Mouse (Mus musculus) right cerebral cortex, postnatal 14 days (tissue): Measurements from ENCODE around the gene Hist1h3f.
"Not testable (repeated sequence)": the region's sequence is repeated elsewhere in the genome, so short reads cannot be mapped to it uniquely, and the experiment has no call there.

Experiments used
- DNase-seq: peaks from one replicate; pipeline ENCODE4 v3.0.0; 2022

The Hist1h3f gene

DNA sequence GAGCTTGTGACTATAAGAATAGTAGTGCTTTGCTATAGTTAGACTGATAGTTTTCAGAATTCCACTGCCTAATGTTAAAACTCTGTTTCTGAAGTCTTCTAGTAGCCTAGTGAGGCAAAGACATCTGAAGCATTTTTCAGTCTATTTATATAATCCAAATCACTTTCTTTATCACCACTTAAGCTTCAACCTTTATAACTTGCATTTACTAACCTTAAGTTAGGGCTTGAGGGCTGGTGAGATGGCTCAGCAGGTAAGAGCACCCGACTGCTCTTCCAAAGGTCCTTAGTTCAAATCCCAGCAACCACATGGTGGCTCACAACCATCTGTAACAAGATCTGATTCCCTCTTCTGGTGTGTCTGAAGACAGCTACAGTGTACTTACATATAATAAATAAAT is 4.0 kb upstream of the Hist1h3f start:
- not testable (repeated sequence) for DNase-seq

DNA sequence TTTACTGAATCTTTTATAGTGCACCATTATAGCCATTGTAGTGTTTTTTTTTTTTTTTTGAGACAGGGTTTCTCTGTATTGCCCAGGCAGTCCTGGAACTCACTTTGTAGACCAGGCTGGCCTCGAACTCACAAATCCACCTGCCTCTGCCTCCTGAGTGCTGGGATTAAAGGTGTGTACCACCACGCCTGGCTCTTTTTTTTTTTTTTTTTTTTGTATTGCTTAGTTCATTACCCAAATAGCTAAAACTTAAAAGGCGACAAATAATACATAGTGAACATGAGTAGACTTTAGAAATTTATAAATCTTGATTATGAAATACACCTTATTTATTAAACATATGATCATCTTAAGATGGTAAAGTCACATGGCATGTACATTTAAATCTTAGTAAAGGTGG is 2.4 kb upstream of the Hist1h3f start:
- no peak for DNase-seq

DNA sequence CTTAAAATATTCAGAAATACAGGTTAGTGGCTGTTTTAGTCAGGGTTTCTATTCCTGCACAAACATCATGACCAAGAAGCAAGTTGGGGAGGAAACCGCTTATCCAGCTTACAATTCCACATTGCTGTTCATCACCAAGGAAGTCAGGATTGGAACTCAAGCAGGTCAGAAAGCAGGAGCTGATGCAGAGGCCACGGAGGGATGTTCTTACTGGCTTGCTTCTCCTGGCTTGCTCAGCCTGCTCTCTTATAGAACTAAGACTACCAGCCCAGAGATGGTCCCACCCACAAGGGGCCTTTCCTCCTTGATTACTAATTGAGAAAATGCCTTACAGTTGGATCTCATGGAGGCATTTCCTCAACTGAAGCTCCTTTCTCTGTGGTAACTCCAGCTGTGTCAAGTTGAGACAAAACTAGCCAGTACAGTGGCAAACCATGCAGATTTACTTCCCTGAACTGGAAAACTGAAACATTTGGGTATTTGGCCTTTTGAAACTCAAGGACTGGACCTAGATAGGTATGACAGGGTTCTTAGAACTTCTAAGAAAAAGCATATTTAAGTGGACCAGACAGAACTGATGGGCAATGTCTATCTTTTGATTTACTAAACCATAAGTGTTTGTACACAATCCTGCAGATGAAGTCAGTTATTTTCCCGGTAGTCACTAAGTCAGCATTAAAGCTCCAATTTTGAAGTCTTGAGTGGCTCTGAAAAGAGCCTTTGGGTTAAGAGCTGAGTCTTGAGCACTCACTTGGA is 1.4 kb upstream of the Hist1h3f start:
- not testable (repeated sequence) for DNase-seq

DNA sequence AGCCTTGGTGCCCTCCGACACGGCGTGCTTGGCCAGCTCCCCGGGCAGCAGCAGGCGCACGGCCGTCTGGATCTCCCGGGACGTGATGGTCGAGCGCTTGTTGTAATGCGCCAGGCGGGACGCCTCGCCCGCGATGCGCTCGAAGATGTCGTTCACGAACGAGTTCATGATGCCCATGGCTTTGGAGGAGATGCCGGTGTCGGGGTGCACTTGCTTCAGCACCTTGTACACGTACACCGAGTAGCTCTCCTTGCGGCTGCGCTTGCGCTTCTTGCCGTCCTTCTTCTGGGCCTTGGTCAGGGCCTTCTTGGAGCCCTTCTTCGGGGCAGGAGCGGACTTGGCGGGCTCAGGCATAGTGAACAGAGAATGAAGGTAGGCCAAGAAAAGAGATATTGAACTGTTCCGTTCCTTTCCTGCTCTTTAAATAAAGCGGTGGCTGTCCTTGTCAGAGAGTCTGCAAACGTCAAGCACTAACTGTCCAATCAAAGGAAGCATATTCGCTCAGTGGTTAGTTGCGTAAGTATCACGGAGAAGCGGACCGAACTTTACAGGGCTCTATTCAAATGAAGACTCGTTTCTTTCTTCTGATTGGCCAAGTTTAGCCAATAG is 749 bp upstream of the Hist1h3f start, which contains the start of gene Hist1h2bh:
Gene Hist1h2bh (minus strand): TSS at position 394 of the 609 bp plus-strand sequence.
- not testable (repeated sequence) for DNase-seq

DNA sequence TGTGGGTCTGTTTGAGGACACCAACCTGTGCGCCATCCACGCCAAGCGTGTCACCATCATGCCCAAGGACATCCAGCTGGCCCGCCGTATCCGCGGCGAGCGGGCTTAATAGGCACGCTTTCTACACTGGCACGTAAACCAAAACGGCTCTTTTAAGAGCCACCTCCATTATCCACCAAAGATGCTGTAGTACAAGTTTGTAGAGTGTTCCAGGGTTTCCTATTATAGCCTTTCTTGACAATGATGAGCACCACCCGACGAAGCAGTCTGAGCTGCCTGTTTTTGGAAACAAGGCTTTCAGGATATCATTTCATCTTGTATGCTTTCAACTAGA is 902 bp downstream of the Hist1h3f start:
- DNase-seq, result not testable (repeated sequence)

DNA sequence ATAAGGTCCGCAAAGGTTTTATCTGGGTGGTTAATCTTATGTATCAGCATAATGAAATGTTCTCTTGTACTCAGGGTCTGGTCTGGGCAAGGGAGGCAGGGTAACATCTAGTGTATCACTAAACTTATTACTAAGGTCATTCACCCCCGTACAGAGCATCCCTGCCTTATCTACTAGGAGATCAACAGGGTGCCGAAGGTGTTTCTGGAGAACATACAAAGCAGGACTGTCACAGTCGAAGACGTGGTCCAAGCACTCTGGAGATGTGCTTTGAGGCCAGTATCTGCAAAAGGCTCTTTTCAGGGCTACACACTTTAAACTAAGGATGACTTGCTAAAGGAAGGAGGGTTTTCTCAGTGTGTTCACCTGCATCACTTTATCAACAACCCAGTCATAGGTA is 2.8 kb downstream of the Hist1h3f start:
- no peak for DNase-seq

DNA sequence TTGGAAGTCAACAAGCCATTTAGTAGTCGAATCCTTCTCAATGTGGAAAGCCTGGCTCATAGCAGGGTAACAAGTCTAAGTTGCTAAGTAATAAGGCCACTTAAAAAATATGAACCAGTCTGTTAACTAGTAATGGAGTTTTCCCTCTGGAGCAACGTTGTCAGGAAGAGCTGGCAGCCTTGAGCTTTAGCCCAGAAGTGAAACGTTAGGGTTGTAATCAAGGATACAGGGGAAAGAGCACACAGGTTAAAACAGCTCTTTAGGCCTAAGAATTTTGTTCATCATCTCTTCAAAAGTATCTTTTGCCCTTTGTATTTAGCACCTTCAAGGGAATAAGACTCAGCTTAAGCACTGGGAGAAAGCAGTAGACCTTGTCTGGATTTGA is 6.9 kb downstream of the Hist1h3f start:
- no peak for DNase-seq

DNA sequence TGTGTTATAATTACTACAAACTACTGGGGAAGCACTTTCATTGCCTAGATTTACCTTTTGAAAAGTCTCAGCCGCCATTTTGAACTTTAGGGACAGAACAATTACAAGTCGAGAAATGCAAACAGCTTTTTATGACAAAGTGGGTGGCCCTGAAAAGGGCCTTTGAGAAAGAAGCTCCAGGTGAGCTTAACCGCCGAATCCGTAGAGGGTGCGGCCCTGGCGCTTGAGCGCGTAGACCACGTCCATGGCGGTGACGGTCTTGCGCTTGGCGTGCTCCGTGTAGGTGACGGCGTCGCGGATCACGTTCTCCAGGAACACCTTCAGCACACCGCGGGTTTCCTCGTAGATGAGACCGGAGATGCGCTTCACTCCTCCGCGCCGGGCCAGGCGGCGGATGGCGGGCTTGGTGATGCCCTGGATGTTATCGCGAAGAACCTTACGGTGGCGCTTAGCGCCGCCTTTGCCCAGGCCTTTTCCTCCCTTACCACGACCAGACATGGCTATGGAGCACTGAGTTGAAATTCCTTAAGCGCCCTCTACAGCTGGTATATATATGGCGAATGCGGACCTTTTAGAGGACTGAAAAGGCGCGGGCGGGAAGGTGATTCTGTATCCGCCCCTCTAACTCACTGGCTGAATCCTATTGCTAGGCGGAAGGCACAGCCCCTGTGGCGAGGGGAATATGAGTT is 7.4 kb downstream of the Hist1h3f start, which contains the start of gene Hist1h4f:
Gene Hist1h4f (minus strand): TSS at position 503 of the 689 bp plus-strand sequence.
- peak; percentile 82 for DNase-seq

DNA sequence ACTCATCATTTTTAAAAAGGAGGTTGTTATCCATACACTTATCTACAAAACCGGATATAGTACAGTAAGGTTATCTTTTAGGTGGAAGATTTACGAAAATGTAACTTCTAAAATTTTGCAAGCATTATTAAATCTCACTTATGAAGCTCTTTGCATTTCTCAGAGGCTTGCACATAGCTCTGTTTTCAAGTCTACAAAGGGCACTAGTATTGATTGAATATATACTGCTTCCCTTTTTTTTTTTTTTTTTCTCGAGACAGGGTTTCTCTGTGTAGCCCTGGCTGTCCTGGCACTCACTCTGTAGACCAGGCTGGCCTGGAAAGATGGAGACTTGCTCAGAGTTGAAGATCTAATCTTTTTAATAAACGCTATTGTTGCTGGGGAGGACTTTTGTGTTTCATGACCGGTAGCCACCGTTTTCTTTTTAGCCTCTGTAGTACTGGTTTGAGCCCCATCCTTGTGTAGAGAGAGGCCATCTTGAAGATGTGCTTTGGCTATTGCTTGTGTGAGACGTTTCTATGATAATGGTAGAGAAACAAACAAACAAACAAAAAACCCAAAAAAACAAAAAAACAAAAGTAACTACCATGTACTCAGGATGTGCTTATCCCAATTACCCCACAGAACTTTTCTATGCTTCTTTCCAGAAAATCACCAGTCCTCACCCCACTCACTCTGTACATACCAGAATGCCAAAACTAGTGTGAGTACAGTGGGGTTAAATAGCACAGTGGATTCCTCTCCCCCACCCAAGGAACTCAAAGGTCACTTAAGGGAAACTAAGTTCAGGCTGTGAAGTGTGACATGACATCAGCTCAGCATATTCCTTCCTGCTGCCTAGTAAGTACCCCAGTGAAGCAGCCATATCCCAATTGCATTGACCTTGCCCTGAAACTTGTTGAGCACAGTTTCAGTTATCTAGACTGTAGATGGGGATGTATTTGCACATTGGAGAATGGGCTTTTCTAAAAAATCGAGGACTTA is 8.4 kb downstream of the Hist1h3f start:
- DNase-seq, result no peak

DNA sequence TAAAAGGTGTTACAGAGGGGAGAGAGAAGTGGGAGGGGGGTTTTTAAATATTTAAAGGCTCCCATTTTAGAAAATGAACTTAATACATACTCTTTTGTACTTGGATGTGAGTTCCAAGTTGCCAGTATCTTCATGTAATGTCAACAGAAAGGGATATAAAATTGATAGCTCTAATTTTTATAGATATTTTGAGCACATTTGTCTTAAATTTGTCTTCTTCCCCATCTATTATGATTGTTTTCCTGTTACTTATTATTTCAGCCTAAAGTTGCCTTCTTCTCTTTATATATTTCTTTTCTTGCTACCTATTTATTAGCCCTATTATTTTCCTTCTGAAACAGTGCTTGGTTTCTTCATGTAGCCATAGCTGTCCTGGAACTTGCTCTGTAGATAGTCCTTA is 9.1 kb downstream of the Hist1h3f start, which contains the start of gene Hist1h1d:
Gene Hist1h1d (plus strand): TSS at position 301 of the 400 bp plus-strand sequence.
- no peak for DNase-seq

DNA sequence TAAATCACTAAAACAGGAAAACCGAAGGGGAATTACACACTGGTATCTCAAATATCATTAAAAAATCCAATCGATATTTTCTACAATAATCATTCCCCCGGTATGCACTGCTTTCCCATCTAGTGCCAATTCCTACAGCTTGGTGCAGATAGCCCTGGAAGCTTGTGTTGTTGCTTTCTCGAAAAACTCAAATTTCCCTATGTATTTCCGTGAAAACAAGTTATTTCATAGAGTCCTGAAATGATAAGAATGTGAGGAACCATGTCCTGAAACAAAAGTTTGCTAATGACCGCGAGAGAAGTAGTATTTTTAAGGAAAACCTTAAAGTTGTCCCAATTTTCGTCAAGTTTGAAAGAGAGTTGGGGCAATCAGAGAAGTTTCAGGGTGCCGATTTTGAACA is 10.5 kb downstream of the Hist1h3f start:
- no peak for DNase-seq

DNA sequence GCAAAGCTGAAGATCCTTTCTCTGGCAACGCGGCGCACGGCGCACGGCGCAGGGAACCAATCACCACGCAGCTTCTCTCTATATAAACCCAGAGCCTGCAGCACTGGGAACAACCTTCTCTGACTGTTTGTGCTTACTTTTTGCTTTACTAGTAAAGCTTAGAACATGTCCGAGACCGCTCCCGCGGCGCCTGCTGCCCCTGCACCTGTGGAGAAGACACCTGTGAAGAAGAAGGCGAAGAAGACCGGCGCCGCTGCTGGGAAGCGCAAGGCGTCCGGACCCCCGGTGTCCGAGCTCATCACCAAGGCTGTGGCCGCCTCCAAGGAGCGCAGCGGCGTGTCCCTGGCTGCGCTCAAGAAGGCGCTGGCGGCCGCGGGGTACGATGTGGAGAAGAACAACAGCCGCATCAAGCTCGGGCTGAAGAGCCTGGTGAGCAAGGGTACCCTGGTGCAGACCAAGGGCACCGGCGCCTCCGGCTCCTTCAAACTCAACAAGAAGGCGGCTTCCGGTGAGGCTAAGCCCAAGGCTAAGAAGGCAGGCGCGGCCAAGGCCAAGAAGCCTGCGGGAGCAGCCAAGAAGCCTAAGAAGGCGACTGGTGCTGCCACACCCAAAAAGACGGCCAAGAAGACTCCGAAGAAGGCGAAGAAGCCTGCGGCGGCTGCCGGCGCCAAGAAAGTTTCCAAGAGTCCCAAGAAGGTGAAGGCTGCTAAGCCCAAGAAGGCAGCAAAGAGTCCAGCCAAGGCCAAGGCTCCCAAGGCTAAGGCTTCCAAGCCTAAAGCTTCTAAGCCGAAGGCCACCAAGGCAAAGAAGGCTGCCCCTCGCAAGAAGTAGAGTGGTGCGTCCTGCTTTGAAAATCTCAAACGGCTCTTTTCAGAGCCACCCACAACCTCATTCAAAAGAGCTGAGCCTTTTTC is 11.3 kb downstream of the Hist1h3f start:
- peak; percentile 68 for DNase-seq

DNA sequence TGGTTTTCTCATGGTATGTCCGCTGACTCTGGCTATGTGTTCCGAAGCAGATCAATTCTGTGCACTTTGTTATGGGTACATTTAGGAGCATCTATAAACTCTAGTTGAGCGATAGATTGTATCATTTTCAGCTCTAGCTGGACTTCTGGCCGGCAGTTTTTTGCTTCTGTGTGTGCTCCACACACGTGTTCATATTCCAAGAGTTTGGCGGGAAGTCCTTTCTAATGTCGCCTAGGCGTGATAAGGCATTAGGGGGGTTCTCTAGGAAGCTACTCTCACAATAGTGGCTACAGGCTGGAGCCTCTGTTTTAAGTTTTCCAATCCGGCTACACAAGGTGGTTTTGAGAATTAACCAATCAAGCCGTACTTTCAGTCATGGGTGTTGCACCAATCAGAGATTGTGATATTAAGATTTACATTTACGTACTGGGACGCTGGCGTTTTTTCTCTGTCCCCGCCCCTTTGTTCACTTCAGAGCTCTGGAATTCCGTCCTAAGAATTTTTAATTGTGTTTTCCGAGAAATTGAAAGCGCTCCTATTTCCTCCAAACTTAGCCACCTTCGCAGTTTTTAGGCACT is 12.1 kb downstream of the Hist1h3f start:
- peak; percentile 10 for DNase-seq

DNA sequence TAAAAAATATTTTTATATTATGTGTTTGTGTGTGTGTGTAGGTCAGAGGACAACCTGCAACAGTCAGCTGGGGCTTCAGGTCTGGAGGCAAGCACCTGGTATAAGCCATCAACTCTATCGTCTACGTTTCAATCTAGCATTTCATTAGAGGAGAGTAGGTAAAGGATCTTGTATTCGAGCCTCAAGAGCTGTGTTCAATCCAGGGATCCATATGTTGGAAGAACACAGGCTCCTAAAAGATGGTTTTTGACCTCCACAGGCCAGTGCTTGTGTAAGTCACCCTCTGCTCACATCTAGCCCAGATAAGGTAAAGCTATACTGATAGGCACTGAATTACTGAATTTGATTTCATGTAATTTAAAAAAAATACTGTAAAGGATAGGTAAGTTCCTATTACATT is 13.1 kb downstream of the Hist1h3f start:
- DNase-seq, result no peak

DNA sequence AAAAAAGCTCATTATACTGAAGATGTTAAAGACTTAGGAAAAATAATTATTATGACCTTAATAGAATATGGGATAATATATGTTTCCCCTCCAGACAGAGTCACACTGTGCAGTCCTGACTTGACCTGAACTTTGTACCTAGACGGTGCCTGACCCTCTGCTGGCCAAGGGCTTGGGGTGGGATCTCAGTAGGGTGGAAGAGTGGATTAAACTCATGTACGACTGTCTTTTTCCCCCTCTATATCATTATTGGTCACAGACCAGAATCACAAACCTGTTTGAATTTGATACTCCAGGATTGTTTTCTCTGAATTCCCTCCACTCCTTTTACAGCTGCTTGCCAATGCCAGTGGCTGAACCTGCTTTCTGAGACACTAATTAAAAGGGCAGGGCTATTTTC is 16.8 kb downstream of the Hist1h3f start:
- DNase-seq, result not testable (repeated sequence)

DNA sequence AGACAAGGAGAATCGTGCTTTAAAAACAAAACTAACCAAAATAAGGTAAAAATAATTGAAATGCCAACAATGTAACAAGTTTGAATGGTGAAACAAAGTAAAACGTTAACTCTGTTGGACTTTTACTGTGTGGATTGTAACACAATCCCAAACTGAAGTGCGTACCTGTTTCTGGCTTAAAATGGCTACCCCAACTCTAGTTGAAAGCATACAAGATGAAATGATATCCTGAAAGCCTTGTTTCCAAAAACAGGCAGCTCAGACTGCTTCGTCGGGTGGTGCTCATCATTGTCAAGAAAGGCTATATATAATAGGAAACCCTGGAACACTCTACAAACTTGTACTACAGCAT is 17.7 kb downstream of the Hist1h3f start:
- DNase-seq, result not testable (repeated sequence)

DNA sequence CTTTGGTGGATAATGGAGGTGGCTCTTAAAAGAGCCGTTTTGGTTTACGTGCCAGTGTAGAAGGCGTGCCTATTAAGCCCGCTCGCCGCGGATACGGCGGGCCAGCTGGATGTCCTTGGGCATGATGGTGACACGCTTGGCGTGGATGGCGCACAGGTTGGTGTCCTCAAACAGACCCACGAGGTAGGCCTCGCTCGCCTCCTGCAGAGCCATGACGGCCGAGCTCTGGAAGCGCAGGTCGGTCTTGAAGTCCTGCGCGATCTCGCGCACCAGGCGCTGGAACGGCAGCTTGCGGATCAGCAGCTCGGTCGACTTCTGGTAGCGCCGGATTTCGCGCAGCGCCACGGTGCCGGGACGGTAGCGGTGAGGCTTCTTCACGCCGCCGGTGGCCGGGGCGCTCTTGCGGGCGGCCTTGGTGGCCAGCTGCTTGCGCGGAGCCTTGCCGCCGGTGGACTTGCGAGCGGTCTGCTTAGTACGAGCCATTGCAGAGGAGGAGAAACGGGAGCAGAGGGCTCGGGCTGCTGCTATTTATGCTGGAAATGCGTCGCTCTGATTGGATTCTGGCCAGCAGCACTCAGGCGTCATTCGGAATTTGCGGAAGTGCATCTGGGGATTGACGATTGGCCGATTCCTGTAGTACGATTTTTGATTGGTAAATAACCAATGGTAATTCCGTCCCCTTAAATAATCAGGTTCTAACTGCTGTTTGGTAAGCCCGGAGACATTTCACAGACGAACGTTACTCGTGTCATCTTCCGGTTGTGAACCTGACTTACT is 18.2 kb downstream of the Hist1h3f start, which contains the start of gene Hist1h3e:
Gene Hist1h3e (minus strand): TSS at position 487 of the 777 bp plus-strand sequence.
- DNase-seq, result peak; percentile 92

DNA sequence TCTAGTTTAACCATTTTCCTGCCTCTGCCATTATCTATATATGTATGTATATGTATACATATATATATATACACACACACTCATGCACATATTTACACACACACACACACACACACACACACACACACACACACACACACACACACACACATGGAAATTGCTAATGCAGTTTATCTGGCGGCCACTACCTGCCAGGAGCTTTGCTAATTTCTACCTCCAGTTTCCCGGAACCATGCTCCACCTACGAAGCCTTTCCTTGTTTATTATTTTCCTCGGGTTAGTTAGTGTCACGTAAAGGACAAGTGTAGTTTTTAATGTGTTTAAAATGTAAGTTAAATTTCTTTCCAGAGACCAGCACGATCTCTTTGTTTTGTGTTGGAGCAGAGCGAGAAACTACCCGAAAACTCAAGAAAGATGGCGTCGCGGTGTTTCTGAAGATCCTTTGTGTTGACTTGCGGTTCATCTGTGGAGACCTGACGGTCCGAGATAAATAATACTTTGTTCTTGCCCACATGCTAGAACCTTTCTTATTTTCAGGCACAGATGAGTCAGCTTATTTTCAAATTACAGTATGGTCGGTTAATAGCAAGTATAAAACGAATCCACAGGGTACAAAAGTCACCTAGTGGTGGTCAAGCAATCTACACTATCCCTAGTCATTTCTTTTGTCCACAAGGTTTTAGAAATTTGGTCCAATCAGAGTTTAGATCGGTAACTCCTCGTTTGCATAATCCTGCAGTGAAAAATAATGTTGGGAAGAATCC is 19.0 kb downstream of the Hist1h3f start:
- peak; percentile 26 for DNase-seq

DNA sequence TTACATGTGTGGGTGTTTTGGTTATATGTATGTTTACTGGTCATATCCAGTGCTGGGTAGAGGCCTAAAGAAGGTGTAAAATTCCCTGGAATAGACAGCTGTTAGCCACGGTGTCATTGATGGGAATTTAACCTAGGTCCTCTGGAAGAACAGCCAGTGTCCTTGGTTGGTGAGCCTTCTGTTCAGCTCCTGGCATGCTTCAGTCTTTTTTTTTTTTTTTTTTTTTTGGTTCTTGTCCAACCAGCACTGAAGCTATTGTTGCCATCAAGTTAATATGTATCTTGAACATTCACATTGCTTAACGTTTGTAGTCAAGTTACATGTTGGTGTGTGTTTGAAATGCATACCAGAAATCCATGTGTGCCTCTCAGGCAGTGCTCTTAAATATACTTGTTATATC is 20.6 kb downstream of the Hist1h3f start:
- DNase-seq, result no peak
